Mouse (Mus musculus) megakaryocyte, embryonic 14.5 days (primary cell): ENCODE results near the gene Tgfbr3.

ENCODE experiments used
- FLI1 ChIP-seq: IDR thresholded peaks from 2 replicates; pipeline ENCODE4 v1.6.1; 2012; ENCODE audit warnings: low read length, inconsistent platforms, mixed read lengths
- GATA1 ChIP-seq: IDR thresholded peaks from 3 replicates; pipeline ENCODE4 v1.6.1; 2012; ENCODE audit warnings: mixed read lengths, low read length, inconsistent platforms, borderline replicate concordance

DNA sequence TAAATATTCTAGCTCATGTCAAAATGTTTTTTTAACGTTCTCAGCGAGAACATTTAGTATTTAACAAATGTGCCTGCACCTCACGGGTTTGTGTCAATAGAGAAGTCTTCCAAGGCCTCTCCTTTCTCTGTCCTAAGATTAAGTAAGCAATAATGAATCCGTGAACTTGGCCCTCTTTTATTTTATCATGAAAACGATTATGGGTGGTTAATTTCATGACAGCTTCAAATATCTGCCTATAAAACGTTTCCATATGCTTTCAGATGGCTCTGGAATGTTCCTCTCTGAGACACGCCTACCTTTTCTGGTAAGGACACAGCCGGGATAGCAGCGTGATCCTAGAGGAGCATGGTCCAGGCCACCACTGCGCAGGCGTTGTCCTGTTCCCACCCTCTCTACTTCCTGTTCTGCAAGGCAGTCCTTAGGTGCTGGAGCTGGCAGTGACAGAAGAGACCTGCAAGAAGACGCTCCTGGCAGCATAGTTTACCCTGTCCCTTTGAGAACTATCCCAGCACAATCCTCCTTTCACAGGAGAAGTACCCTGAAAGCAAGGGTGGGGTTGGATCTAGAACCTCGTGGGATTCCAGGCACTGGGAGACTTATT is 214.3 kb downstream of the Tgfbr3 start:
- TF ChIP-seq GATA1 (no peak), FLI1 (no peak)
